Mouse (Mus musculus) olfactory bulb, adult 2 months (tissue): ENCODE measurements around the gene Urod.

Source experiments
- CTCF ChIP-seq: fragments of 200-500 bp; IDR thresholded peaks from 2 replicates; pipeline ENCODE4 v1.5.1; 2012; ENCODE audit warnings: low read depth, mild to moderate bottlenecking, low read length, moderate library complexity; ENCODE audit not compliant: insufficient read depth
- POLR2A ChIP-seq: fragments of 200-500 bp; IDR thresholded peaks from 2 replicates; pipeline ENCODE4 v1.6.1; 2012; ENCODE audit warnings: mild to moderate bottlenecking, low read depth, low read length, moderate library complexity; ENCODE audit not compliant: insufficient read depth

DNA sequence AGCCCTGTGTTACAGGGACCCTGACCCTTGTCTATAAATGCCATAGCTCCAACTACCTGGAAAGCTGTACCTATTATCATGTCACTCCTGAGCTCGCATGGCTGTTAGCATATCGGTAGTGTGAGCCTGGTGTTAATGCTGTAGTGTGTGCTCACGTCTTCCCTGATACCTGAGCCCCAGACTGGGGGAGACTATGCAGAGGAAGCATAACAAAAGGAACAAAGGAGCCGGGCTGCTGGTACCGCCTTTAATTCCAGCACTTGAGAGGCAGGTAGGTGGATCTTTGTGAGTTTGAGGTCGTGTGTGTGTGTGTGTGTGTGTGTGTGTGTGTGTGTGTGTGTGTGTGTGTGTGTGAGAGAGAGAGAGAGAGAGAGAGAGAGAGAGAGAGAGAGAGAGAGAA is 4.5 kb downstream of the Urod start:
- TF ChIP-seq CTCF, result no peak
- TF ChIP-seq POLR2A, result no peak
